Mouse (Mus musculus) megakaryocyte-erythroid progenitor cell, adult 5-6 weeks (primary cell): ENCODE measurements around the gene Kcna1. TPM values are rescaled to one million over a fixed set of nuclear protein-coding genes. Genes with fewer than 3 reads are reported as not detected.

Experiments used
- ATAC-seq: replicated peaks from 2 replicates; pipeline ENCODE4 v1.8.0; 2016; ENCODE audit warnings: mild to moderate bottlenecking, inconsistent platforms; ENCODE audit not compliant: severe bottlenecking, poor library complexity, low FRiP score, low TSS enrichment
- total RNA-seq, 2 experiments: library from RNA; stranded (forward) in 1 of 2; stranded (reverse) in 1 of 2; fragments of 200-1000, 215-1000 nt in 1 of 2; fragments of >200 nt in 1 of 2; fragmentation: Nextera tagmentation in 1 of 2; gene quantifications; 2 replicates each; pipeline ENCODE4 v1.2.3; 2014 to 2017

The Kcna1 gene
- total RNA-seq, 2 experiments from 2014 or later, result not detected

DNA sequence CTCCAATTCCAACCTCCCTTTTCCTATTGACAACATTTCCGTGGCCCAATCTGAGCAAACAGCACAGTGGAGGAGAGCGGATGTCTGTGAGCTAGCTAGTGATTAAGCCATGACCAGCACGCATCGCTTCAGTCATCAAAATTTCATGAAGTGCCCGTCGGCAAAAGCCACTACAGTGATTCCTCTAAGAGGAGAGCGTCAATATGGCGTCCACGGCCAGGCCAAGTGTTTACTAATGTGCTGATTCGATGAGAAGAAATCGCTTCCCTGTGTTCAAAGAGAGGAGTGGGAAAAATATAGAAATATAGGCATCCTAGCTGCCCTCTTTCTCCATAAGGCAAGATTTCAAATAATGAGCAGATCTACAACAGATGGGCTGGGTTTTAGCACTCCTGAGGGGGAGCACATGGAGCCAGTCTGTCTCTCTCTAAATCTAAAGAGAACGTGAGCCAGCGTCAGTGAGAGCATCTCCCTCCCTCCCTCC lies 44.3 kb downstream of the Kcna1 start:
- ATAC-seq, result no peak

DNA sequence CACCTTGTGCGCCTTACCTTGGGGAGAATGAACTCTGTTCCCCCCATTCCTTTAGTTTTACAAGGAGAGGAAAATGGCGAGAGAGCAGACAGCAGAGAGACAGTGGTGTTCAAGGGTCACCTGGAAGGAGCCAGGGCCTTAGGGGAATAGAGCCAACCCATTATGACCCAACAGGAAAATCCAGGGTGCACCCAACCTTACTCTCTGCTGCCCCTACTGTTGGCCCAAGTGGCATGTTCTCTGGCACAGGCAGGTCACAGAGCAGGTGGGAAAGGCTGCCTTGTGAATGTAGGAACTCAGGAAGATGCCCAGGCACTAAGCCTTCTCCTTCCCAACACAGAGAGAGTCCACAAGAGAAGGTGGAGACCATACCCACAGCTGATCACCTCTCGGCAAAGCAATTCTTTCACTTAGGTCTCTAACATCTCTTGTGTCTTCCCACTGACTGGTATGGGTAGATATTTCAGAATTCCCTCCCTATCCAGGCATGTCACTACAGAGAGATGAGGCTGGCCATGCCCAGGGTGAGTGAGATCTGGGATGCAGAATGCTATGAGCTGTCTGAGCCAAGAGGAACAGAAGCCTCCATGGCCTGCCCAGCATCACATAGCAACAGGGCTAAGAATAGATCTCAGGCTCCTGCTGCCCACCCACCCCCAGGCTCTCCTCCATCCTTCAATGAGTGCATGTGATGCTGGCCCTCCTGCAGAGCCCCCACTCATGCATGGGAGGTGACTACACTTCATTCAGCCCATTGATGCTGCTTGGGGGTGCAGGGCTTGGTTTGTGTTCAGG lies 46.8 kb downstream of the Kcna1 start:
- ATAC-seq, result no peak

DNA sequence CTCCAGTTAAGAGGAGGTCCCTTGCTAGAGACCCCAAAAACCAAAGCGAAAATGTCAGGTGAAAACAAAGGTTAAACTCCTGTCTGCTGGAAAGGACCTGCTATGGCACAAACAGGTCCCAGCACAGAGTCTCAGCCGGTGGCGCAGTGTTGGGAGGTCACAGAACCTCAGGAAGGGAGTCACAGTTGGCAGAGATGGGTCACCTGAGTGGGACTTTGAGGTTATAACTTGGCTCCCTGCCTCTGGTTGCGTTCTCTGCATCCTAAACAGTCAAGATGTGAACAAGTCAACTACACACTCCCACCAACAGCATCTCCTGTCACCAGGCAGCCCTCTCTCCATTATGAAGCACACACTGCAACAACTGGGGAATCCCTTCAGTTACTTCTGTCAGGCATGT lies 48.4 kb downstream of the Kcna1 start:
- ATAC-seq, result no peak

DNA sequence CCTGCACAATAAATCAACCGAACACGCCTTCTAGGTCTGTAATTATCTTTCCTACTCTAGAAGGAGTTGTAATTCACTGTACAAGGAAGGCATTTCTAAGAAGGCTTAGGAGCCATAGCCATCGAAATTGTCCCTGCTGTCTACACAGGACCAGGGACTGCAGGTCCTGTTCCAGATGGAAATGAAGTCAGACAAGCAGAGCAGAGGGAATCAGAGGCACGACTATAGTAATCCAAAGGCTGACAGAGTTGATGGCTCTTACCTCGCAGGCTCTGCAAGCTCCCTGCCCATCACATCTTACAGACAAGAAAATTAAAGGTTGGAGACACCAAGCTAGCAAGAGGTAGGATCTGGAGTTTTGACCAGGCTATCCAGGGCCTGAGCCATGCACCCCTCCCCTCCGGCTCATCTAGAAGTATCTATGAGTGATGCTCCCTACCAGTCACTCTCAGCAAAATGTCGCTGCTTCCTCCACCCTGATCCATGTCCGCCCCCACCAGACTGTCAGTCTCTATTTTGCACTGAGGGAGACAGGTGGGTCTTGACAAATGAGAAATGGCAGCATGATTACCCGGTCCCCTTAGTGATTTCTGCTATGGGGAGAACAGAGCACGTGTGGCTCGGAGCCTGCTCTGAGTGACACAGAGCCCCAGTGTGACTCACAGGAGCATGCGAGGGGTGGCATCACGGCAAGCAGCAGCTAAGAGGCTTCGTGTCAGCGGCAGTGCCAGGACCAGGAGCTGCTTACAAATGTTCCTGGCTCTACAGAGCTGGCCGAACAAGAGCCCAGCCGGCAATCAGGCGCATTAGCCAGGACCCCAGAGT lies 50.2 kb downstream of the Kcna1 start:
- ATAC-seq, result no peak

DNA sequence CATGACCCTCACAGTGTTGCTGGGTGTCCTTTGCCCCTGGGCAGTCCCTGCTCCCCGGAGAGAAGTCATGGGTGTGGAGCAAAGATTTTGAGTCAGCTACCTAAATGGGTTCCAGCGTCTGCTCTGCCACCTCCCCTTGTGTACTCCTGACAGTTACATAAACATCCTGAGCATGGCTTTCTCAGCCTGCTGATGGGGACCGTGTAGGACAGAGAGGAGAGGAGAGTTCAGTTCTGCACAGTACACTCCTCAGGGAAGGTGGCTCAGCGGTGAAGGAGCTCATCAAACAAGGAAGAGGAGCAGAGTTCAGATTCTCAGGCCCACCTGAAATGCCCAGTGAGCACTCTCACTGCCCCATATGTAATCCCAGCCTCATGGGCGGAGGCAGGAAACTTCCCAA lies 51.1 kb downstream of the Kcna1 start:
- no peak for ATAC-seq

DNA sequence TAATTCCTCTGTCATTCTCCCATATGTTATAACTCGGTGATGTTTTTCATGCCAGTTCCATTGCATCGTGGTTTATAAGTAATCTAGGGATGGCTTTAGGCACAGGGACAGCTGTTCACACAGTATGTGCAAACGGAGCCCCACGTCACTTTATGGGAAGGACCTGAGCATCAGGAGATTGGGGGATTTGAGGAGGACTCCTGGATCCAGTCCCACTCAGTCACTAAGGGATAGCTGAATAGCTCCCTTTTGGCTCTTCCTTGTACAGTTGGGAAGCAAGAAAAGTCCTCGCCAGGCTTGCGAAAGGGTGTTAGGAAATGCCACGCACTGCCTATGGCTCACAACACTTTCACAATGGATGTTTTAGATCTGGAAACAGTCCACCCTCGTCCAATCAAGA lies 51.8 kb downstream of the Kcna1 start:
- ATAC-seq, result no peak

DNA sequence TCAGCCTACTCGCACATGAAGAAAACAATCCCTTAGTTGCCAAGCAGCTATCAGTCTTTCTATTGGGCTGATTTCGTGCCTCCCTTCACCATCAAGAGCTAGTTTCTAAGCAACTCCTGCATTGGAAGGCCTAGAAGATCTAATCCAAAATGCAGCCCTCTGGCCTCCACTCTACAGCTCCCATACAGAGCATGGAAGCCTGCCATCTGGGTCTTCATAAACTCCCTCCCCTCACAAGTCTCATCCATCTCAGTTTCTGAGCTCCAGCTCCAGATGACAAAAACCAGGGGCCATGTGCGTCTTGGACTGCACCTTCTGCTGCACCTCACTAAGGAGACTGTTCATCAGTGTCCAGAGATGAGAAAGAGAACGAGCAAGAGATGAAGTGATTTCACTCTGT lies 52.8 kb downstream of the Kcna1 start:
- no peak for ATAC-seq

Other genes starting within 250 kb of the Kcna1 start
- gene Kcna5, start 111.0 kb downstream of the Kcna1 start, total RNA-seq (2014; fragmentation: Nextera tagmentation), result not detected in 2 replicates
- not detected in 2 replicates for gene Kcna5, start 111.0 kb downstream of the Kcna1 start, total RNA-seq (2017)
- not detected in 2 replicates for gene Kcna6, start 94.3 kb upstream of the Kcna1 start, total RNA-seq (2014; fragmentation: Nextera tagmentation)
- gene Kcna6, start 94.3 kb upstream of the Kcna1 start, total RNA-seq (2017), result not detected in 2 replicates
- gene Ndufa9, start 202.8 kb upstream of the Kcna1 start, total RNA-seq (2014; fragmentation: Nextera tagmentation), result 90.9 and 114 TPM in 2 replicates
- gene Ndufa9, start 202.8 kb upstream of the Kcna1 start, total RNA-seq (2017), result 156 and 188 TPM in 2 replicates
- gene Akap3, start 206.7 kb upstream of the Kcna1 start, total RNA-seq (2014; fragmentation: Nextera tagmentation), result not detected in 2 replicates
- gene Akap3, start 206.7 kb upstream of the Kcna1 start, total RNA-seq (2017), result not detected in 2 replicates